Mouse (Mus musculus) hematopoietic stem cell, adult 5-6 weeks (primary cell): ENCODE measurements at regions not wholly inside any gene's neighbourhood (a gene's known extent, or its start where the extent isn't known, plus 50 kb on each side); places are given as distances from the start of the nearest gene placed in this dataset.
"Not testable (repeated sequence)": the region's sequence is repeated elsewhere in the genome, so short reads cannot be mapped to it uniquely, and the experiment has no call there.

Source experiments
- ATAC-seq, 2 experiments: fragments of 125-278 bp in 1 of 2; replicated peaks in 1 of 2; 2 replicates each; pipeline ENCODE4 v1.8.0; 2016 to 2017; ENCODE audit warnings: inconsistent platforms in 2 of 2, mild to moderate bottlenecking in 2 of 2, moderate number of reproducible peaks in 2 of 2, low read depth in 1 of 2, moderate TSS enrichment in 1 of 2; ENCODE audit not compliant: low FRiP score in 2 of 2, poor library complexity in 2 of 2, severe bottlenecking in 2 of 2, insufficient read depth in 1 of 2, low TSS enrichment in 1 of 2

GRCm38 (mm10) chr9:78769168-78769567, 153.8 kb downstream of the Cd109 start:
- ATAC-seq: no peak; a peak in 1 of 4 replicates

DNA sequence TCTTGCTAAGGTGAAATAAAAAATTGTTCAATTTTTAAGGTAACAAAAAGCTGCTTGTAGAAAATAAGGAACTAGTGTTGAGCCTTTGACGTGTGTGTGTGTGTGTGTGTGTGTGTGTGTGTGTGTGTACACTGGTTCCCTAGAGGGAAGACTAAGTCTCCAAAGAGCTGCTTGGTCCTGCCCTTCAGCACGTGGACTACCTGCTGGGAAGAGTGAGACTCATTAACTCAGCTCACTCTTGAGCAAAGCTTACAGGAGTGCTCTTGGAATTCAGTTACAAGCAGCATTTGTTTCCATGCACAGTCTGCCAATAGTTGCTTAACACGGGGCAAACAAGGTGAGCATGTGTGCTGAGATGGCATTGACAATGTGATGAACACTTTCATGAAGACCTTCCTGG, 158.6 kb downstream of the Cd109 start:
- ATAC-seq: no peak

- peak; percentile 37 to 60; a peak in 1 of 4 replicates for ATAC-seq
Measured at GRCm38 (mm10) chr9:78775462-78775861, 160.1 kb downstream of the Cd109 start.

DNA sequence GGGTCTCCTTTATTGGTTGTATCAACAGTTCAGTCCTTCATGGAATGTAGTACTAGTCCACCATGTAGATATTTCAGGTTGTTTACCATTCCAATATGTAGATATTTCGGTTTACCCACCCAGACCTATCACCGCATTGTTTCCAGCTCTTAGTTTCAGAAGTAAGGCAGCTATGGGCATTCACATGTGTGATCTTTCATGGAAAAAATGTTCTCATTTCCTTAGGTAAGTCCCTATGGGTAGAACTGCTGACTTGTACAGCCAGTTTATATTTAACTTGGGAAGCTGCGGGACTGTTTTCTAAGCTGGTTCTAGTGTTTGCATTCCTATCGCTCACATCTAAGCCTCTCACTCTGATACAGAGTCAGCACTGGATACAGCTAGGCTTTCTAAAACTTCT, 165.2 kb downstream of the Cd109 start:
- ATAC-seq: no peak

- ATAC-seq: no peak
Measured at GRCm38 (mm10) chr9:78782297-78782696, 167.0 kb downstream of the Cd109 start.

DNA sequence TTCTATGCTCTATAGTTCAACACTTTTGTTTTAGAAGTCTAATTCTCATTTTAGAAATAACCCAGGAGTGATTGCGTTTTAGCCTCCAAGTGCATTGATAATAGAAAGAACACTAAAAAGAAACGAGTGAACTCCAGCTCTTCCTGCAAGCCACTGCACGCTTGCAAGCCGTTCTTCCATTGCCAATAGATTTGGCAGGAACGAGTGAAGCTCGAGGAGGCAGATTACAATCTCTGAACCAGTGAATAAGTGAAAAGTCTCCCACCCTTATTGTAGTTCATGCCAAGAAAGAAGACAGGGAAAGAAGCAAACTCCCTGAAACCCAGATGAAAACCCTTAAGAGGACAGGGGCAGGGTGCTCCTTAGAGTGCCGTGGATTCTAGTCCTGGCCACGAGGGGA, 167.5 kb downstream of the Cd109 start:
- no peak for ATAC-seq

- ATAC-seq: peak; percentile 69 to 71
Measured at GRCm38 (mm10) chr9:78787866-78788265, 172.5 kb downstream of the Cd109 start.

DNA sequence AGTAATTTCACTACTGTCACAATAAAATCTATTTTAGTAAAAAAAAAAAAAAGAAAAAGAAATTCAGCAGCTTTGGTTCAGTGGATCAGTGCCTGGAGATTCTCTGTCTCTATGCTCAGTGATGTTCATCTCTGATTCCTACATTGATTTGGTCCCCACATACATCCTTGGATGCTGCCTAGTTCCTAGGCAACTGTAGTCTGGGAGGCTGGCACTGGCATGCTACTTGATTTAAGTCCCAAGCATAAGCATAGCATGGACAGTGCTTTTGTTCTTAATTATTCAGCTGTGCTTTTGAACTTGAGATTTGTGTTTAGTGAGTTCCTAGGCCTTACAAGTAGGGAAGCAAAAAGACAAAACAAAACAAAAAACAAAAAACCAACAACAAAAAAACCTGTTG, 174.4 kb downstream of the Cd109 start:
- ATAC-seq: no peak

- ATAC-seq: no peak
Measured at GRCm38 (mm10) chr9:78790155-78790554, 174.8 kb downstream of the Cd109 start.

- no peak for ATAC-seq
Measured at GRCm38 (mm10) chr9:78795801-78796200, 180.5 kb downstream of the Cd109 start.

DNA sequence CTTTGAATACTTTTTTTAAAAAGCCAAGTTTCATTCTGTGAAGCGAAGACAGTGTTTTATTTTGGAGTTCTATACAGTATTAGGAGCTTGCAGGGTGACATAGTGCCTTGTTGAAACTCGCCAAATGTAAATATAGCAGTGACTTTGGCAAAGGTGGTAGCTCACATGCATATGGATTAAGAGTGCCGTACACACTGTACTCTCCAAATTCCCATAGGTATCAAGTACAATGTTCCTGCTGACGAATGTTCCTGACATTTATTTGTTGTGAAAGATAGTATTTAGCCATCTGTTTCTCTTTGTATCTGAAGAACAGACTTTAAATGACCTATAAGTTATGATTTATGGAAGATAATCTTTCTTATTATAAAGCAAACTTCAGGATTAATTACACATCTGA, 201.9 kb downstream of the Cd109 start:
- no peak for ATAC-seq

- peak; percentile 56 to 69 for ATAC-seq
Measured at GRCm38 (mm10) chr9:78821554-78822212, 206.3 kb downstream of the Cd109 start.

GRCm38 (mm10) chr9:78844969-78845683, 229.8 kb downstream of the Cd109 start:
- peak; percentile 36 to 46; a peak in 1 of 4 replicates for ATAC-seq

DNA sequence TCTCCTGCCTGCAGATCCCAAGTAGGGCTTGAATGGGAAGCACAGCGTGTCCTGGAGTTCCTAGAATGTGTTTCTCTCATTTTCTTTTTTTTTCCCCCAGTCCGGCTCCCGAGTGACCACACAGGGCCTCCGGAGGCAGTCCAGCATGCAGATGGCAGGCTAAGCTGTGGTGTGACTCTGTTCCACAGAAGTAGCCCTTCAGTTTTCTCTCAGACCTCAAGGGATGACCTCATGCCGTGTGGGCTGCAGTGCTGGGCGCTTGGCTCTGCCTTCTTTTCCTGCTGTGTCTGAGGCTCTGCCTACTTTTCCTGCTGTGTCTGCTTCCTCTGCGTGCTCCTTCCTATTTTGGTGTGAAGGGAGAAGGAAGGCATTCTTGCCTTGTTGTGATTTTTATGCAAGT, 230.8 kb downstream of the Cd109 start:
- peak in 1 of 2 experiments; percentile 49; a peak in 1 of 4 replicates for ATAC-seq

DNA sequence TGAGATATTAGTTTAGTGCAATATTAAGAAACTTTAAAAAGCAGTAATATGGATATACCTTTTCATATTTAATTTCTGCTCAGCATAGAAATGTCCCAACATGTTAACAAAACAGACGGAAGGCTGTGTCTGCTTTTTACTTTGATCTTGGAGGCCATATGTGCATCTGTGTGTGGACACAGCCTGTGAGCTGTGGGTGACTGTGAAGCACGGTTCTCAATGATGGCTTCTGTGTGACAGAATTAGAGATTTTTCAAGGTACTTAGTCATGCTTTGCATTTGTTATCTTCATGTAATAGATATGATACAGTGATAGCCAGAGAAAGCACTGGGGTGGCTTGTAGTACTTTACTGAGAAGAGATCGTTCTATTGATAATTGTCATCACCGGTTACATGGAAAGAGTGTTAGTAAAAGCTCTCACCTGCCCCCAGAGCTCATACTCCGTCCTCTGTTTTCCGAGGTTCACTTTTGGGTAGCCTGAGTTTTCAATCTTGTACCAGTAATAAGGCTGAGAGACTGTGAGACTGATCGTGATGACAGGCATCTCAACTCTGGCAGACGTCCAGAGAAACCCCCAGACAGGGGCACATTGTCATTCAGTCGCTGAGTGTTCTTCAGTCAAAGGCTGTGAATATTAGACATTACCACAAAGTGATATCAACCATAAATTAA, 232.7 kb downstream of the Cd109 start:
- ATAC-seq: no peak

DNA sequence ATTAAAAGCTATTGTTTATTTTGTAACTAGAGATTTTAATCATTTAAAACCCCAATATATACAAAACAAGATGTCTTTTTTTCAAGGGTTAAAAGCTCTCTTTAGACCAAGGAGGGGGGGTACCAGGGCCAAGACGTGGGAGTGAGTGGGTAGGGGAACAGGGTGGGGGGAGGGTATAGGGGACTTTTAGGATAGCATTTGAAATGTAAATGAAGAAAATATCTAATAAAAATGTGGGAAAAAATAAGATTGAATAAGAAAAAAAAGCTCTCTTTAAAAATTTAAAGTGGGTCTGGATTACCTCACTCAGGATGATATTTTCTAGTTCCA, 233.2 kb downstream of the Cd109 start:
- not testable (repeated sequence) for ATAC-seq

DNA sequence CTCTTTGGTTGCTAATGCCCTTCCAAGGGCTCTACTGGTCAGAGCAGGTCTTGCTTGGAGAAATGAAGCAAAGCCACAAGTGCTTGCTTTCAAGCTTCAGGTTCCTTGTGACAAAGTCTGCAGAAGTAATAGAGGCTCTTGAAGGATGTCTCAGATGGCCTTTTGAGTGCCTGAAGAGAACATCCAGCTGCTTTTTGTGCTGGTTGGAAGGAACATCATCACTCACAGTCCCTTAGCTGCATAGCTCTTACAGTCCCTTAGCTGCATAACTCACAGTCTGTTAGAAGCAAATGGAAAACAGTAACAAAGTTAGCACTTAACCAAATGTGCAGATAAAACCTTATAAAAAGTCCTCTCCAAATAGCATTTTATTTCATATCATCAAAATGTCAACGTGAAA, 241.6 kb downstream of the Cd109 start:
- no peak for ATAC-seq

DNA sequence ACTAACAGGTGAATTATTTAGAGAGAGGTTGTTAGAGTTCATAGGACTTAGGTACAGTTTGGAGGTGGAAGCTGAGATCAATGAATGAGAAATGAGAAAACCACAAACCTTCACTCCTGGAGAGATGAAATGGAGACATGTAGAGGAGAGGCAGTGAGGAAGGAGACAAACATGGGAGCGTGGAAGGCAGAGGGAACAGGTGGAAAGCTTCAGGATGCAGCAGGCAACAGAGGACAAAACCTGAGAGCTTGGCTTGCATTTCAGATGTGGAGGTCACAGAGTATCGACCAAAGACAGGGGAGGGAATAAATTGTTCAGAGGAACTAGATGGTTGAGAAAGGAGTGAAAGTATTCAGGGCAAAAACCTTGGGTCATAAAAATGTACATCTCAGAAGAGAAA, 244.6 kb downstream of the Cd109 start:
- ATAC-seq: no peak
